Mouse (Mus musculus) lung, adult 2 months (tissue): ENCODE data around the gene Rnaseh2c. TPM values are rescaled to one million over a fixed set of nuclear protein-coding genes. Genes with fewer than 3 reads are reported as not detected.

ENCODE experiments used
- DNase-seq: peaks from one replicate; pipeline ENCODE4 v3.0.0; 2022
- H3K4me1 ChIP-seq: fragments of 200-500 bp; 2 replicates; pipeline ENCODE4 v1.6.1; 2011; ENCODE audit warnings: low read length; ENCODE audit not compliant: control insufficient read depth, insufficient read depth
- H3K4me3 ChIP-seq: fragments of 200-500 bp; replicated peaks from 2 replicates; pipeline ENCODE3; 2011; ENCODE audit warnings: low read depth, mild to moderate bottlenecking, control low read depth, low read length; ENCODE audit errors: extremely low read depth
- CTCF ChIP-seq: fragments of 200-500 bp; IDR thresholded peaks from 2 replicates; pipeline ENCODE4 v1.5.1; 2011; ENCODE audit warnings: mild to moderate bottlenecking, low read length, control low read depth; ENCODE audit not compliant: insufficient read depth
- POLR2A ChIP-seq: fragments of 200-500 bp; IDR thresholded peaks from 2 replicates; pipeline ENCODE4 v1.6.1; 2011; ENCODE audit warnings: low read depth, mild to moderate bottlenecking, control low read depth, low read length, borderline replicate concordance; ENCODE audit errors: extremely low read depth
- WGBS: fragments of 180-500 bp; shearing (Covaris S2); methylation state at CpG from one replicate; pipeline ENCODE4 v1.1.7; 2018; 5-methylcytosine and 5-hydroxymethylcytosine counted together
- polyA plus RNA-seq: library from polyadenylated mRNA; depleted of rRNA; stranded (reverse); fragments of >200 nt; gene quantifications from 2 replicates; pipeline ENCODE4 v1.2.3, GENCODE M21; 2012

Rnaseh2c gene
- polyA plus RNA-seq, 1 experiment, result 38.6 TPM

DNA sequence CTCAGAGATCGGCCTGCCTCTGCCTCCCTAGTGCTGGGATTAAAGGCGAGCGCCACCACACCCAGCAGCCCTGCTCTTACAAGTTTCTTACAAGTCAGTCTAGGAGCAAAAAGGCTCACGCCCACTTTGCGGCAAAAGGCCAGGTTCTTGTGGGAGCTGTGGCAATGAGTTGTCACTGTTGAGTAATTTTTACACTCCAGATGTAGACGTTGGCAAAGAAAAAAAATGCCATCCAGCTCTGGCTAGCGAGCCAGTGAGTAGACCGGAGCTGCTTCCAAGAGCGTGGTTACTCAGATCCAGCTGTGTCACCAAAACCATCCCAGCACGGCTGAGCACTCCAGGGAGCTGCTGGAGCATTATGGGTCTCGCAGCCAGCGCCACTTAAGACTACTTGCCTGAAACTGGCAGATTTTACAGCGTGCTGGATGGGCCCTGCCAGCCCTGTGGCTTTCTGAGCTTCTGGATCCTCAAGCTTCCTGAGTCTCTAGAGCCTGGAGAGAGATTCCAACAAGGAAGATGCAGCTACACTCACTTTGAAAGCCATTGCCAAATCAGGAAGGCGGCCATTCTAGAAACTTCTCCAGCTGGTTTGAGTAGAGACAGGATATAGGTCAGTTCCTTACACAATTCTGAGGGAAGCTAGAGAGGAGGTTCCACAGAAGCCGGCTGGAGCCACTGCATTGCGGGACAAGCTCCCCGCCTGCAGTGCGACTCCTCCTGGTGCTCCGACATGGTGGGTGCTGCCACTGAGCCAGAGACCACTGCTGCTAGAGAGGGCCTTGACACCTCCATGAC, 29.1 kb upstream of the Rnaseh2c start:
- TF ChIP-seq POLR2A (no peak), CTCF (no peak)
- DNase-seq, result peak; percentile 60
- WGBS, result 59% methylated on average over 19 of the region's 19 CpGs
- Histone ChIP-seq H3K4me1 (peaks cover 8% of the 10 kb centered on the region), H3K4me3 (no peak overlapping the region)

- no peak overlapping the region for H3K4me3 ChIP-seq
- TF ChIP-seq CTCF, result no peak
- TF ChIP-seq POLR2A, result no peak
- WGBS, result 100% methylated on average over 1 of the region's 1 CpGs
- DNase-seq, result no peak
- peaks cover 6% of the 10 kb centered on the region for H3K4me1 ChIP-seq
Observed at GRCm38 (mm10) chr19:5575336-5575735, 26.3 kb upstream of the Rnaseh2c start.

DNA sequence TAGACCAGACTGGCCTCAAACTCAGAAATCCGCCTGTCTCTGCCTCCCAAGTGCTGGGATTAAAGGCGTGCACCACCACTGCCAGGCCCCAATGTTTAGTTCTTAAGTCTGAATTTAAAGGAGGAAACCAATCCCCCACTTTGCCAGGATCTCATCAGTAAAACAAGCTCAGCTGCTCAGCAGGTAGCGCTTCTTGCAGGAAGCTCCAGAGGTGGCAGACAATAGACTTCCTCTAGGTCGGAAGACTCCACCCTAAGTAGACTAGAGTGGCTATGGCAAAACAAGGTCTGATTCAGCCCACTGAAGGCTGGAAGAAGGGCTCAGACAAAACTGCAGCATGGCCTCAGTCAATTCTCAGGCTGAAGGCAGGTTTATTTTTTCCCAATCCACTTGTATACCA, 21.7 kb upstream of the Rnaseh2c start:
- TF ChIP-seq CTCF (no peak), POLR2A (no peak)
- DNase-seq, result no peak
- H3K4me3 ChIP-seq, result no peak overlapping the region
- WGBS, result 53% methylated on average over 4 of the region's 4 CpGs
- H3K4me1 ChIP-seq, result no peaks in the 10 kb centered on the region

DNA sequence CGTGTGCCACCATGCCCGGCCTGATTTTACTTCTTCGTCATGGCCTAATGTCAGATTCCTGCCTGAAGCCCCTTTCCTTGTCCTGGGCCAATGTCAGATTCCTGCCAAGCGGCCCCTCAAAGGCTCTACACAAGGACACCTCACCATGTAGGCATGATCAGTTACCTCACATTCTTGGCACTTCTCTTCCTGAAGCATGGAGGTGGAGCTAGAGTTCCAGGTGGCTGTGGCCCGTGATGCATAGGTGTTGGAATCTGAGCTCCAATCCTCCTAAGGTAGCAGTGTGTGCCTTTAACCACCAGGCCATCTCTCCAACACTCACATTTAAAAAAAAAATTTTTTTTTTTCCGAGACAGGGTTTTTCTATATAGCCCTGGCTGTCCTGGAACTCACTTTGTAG, 20.9 kb upstream of the Rnaseh2c start:
- Histone ChIP-seq H3K4me1 (no peaks in the 10 kb centered on the region), H3K4me3 (no peak overlapping the region)
- WGBS, result 86% methylated on average over 6 of the region's 6 CpGs
- no peak for DNase-seq
- TF ChIP-seq POLR2A (no peak), CTCF (no peak)

DNA sequence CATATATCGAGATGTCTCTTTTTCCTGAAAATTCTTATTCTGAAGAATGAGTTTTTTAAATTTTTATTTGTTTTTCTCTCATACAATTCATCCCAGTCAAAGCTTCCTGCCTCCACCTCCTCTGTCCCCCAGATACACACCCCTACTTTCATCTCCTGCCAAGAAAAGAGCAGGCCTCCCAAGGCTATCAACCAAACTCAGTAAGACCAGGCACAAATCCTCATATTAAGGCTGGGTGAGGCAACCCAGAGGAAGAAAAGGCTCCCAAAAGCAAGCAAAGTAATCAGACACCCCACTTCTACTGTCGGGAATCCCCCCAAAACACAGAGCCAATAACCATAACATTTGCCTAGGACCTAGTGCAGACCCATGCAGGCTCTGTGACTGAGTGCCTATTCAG, 19.7 kb upstream of the Rnaseh2c start:
- Histone ChIP-seq H3K4me3 (no peak overlapping the region), H3K4me1 (no peaks in the 10 kb centered on the region)
- TF ChIP-seq POLR2A (no peak), CTCF (no peak)
- no peak for DNase-seq
- WGBS, result 65% methylated on average over 2 of the region's 2 CpGs

GRCm38 (mm10) chr19:5589159-5589558, 12.5 kb upstream of the Rnaseh2c start:
- Histone ChIP-seq H3K4me1 (no peaks in the 10 kb centered on the region), H3K4me3 (no peak overlapping the region)
- peak; percentile 16; the same call in 1 of the 2 replicates for TF ChIP-seq CTCF
- no peak for TF ChIP-seq POLR2A
- no peak for DNase-seq
- WGBS, result 57% methylated on average over 9 of the region's 9 CpGs

DNA sequence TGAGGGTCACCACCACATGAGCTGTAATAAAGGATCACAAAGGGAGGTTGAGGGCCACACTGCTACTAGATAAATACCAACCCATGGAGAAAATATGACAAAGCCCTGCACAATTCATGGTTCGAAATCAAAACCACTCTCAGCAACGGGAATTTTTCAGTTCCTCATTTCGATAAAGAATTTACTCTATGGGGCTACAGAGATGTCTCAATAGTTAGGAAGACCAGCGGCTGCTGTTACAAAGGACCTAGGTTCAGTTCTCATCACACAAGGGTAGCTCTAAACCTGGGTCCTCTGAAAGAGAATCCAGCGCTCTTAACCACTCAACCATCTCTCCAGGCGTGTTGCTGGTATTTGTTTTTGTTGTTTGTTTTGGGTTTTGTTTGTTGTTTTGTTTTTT, 9.8 kb upstream of the Rnaseh2c start:
- TF ChIP-seq CTCF, result no peak
- no peak for TF ChIP-seq POLR2A
- no peak for DNase-seq
- 79% methylated on average over 6 of the region's 6 CpGs for WGBS
- H3K4me3 ChIP-seq, result no peak overlapping the region
- H3K4me1 ChIP-seq, result no peaks in the 10 kb centered on the region

DNA sequence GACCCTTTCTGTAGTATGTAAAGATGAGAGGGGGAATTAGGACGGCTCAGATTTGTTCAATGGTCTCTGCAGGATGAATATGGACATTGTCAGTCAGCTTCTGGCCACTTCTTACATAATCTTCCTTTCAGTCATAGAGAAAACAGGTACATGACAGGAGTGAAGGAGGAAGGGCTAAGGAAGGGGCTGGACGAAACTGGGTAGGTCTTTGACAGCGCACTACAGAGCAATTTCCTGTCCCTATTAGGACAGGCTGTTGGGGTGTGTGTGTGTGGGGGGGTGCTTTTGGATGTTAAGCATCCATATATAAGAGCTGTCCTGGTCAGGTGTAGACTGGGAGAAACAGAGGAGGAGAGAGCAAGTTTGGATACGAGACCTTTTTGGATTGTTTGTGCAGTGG, 2.4 kb upstream of the Rnaseh2c start:
- no peak for DNase-seq
- 70% methylated on average over 4 of the region's 4 CpGs for WGBS
- TF ChIP-seq POLR2A (no peak), CTCF (no peak)
- peaks cover 9% of the 10 kb centered on the region for H3K4me1 ChIP-seq
- no peak overlapping the region for H3K4me3 ChIP-seq

GRCm38 (mm10) chr19:5603664-5604063, 2.0 kb downstream of the Rnaseh2c start:
- DNase-seq, result no peak
- TF ChIP-seq POLR2A (no peak), CTCF (no peak)
- H3K4me1 ChIP-seq, result peaks cover 9% of the 10 kb centered on the region
- no peak overlapping the region for H3K4me3 ChIP-seq
- 85% methylated on average over 7 of the region's 7 CpGs for WGBS

- WGBS, result 88% methylated on average over 7 of the region's 7 CpGs
- DNase-seq, result no peak
- TF ChIP-seq CTCF (no peak), POLR2A (no peak)
- Histone ChIP-seq H3K4me3 (no peak overlapping the region), H3K4me1 (peaks cover 13% of the 10 kb centered on the region)
Observed at GRCm38 (mm10) chr19:5605126-5605525, 3.5 kb downstream of the Rnaseh2c start.
